Mouse (Mus musculus) spleen, adult 10 weeks (tissue): ENCODE results near the gene Acmsd. TPM values are rescaled to one million over a fixed set of nuclear protein-coding genes. Genes with fewer than 3 reads are reported as not detected.

Experiments used
- polyA plus RNA-seq: library from polyadenylated mRNA; stranded (reverse); fragments of 350-450 nt; fragmentation: Illumina TruSeq; extraction: RNeasy Lipid Tissue Mini Kit (QIAGEN cat#74804); gene quantifications from one replicate; pipeline ENCODE4 v1.2.3, GENCODE M21; 2015; ENCODE audit warnings: low replicate concordance; ENCODE audit not compliant: insufficient read depth

The Acmsd gene
- 1.6 TPM for polyA plus RNA-seq

DNA sequence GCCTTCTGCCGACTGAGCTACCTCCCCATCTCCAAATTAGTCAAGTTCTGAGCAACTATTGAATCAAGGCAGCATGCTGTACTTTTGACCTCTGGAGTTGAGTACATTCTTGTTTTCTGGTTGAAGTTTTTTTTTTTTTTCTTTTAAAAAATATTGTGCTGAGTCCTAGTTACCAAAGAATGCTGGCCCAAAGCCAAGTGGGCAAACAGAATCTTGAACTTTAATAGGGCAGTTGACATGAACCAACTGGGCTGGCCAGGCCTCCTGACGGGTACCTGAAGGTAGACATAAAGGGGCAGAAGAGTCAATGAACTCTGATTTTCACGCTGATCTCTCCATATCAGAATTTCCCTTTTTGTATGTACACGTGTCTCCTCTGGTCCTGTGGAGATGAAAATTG is at the start of gene Acmsd:
Gene Acmsd (plus strand): TSS at position 318 of the 400 bp plus-strand sequence.

DNA sequence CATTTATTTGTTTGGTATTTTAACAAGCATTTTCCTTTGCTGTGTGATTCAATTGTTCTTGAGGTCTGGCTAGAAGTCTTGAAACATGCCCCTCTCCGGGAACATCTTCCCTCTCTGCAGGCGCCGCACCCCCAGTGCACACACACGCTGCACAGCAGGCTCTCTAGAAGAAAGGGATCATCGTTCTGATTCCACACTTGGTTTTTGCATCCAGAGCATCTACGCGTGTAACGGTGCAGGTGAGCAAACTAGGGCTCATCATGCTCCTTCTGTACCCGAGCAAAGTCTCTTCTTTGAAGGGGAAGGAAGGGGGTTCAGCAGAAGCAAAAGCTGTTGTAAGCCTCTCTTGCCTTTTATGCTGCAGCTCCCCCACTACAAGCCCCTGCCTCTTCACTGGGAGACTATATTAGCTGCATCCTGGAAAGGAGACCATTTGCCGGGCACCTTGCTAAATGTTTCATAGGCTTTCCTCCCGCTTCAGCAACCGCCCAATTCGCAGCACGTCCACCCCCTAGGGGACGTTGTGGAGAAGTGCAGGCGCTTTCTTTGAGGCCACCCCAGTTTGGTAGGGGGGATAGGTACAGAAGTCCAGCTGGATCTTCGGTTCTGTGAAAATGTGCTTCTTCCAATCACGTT is 49.6 kb upstream of the Acmsd start, which contains the start of gene Tmem163:
Gene Tmem163 (minus strand): TSS at position 51 of the 636 bp plus-strand sequence.

GRCm38 (mm10) chr1:127773803-127774500 is 44.7 kb downstream of the Acmsd start, which contains the start of gene Ccnt2:
TSS of gene Ccnt2 (plus strand) at chr1:127774164.

Other genes with a start within 250 kb of the Acmsd start
- 5.6 TPM for gene Tmem163, start 49.9 kb upstream of the Acmsd start, polyA plus RNA-seq
- gene Ccnt2, start 44.8 kb downstream of the Acmsd start, polyA plus RNA-seq = 119 TPM
- gene Map3k19, start 125.6 kb downstream of the Acmsd start, polyA plus RNA-seq = 12.8 TPM
- gene Rab3gap1, start 139.4 kb downstream of the Acmsd start, polyA plus RNA-seq = 51.0 TPM